Mouse (Mus musculus): ENCODE measurements at regions not wholly inside any gene's neighbourhood (a gene's known extent, or its start where the extent isn't known, plus 50 kb on each side); places are given as distances from the start of the nearest gene placed in this dataset.

- no peak for DNase-seq (ENCODE audit: low spot score)
Observed at GRCm38 (mm10) chr2:45747263-45748236, 630.4 kb upstream of the Zeb2 start.

- DNase-seq (ENCODE audit: low spot score) = no peak
Observed at GRCm38 (mm10) chr2:45746606-45747005, 629.4 kb upstream of the Zeb2 start.

GRCm38 (mm10) chr2:45736278-45736677 lies 619.1 kb upstream of the Zeb2 start:
- peak; percentile 49 for DNase-seq (ENCODE audit: low spot score)

- no peak for DNase-seq (ENCODE audit: low spot score)
Observed at GRCm38 (mm10) chr2:45713997-45714396, 596.8 kb upstream of the Zeb2 start.

GRCm38 (mm10) chr2:45707026-45707425 lies 589.8 kb upstream of the Zeb2 start:
- no peak for DNase-seq (ENCODE audit: low spot score)

GRCm38 (mm10) chr2:45702511-45702910 lies 585.3 kb upstream of the Zeb2 start:
- peak; percentile 39 for DNase-seq (ENCODE audit: low spot score)

- no peak for DNase-seq (ENCODE audit: low spot score)
Observed at GRCm38 (mm10) chr2:45700578-45700977, 583.4 kb upstream of the Zeb2 start.

GRCm38 (mm10) chr2:45693291-45694020 lies 576.3 kb upstream of the Zeb2 start:
- DNase-seq (ENCODE audit: low spot score) = no peak

GRCm38 (mm10) chr2:45692819-45693218 lies 575.6 kb upstream of the Zeb2 start:
- DNase-seq (ENCODE audit: low spot score) = no peak

- DNase-seq (ENCODE audit: low spot score) = no peak
Observed at GRCm38 (mm10) chr2:45688996-45689395, 571.8 kb upstream of the Zeb2 start.

GRCm38 (mm10) chr2:45681251-45681650 lies 564.1 kb upstream of the Zeb2 start:
- DNase-seq (ENCODE audit: low spot score) = no peak

GRCm38 (mm10) chr2:45679101-45679895 lies 562.1 kb upstream of the Zeb2 start:
- DNase-seq (ENCODE audit: low spot score) = no peak

- peak; percentile 21 for DNase-seq (ENCODE audit: low spot score)
Observed at GRCm38 (mm10) chr2:45678685-45679084, 561.5 kb upstream of the Zeb2 start.

- no peak for DNase-seq (ENCODE audit: low spot score)
Observed at GRCm38 (mm10) chr2:45675776-45676175, 558.6 kb upstream of the Zeb2 start.

GRCm38 (mm10) chr2:45656011-45656410 lies 538.8 kb upstream of the Zeb2 start:
- DNase-seq (ENCODE audit: low spot score) = no peak

GRCm38 (mm10) chr2:45654693-45655092 lies 537.5 kb upstream of the Zeb2 start:
- no peak for DNase-seq (ENCODE audit: low spot score)

GRCm38 (mm10) chr2:45652977-45653376 lies 535.8 kb upstream of the Zeb2 start:
- no peak for DNase-seq (ENCODE audit: low spot score)

GRCm38 (mm10) chr2:45650271-45650985 lies 533.2 kb upstream of the Zeb2 start:
- DNase-seq (ENCODE audit: low spot score) = peak; percentile 6

GRCm38 (mm10) chr2:45647846-45648245 lies 530.7 kb upstream of the Zeb2 start:
- no peak for DNase-seq (ENCODE audit: low spot score)

- DNase-seq (ENCODE audit: low spot score) = peak; percentile 16
Observed at GRCm38 (mm10) chr2:45630081-45630480, 512.9 kb upstream of the Zeb2 start.

GRCm38 (mm10) chr2:45629616-45630015 lies 512.4 kb upstream of the Zeb2 start:
- DNase-seq (ENCODE audit: low spot score) = peak; percentile 28

- DNase-seq (ENCODE audit: low spot score) = no peak
Observed at GRCm38 (mm10) chr2:45623056-45623455, 505.9 kb upstream of the Zeb2 start.
